Mouse (Mus musculus): Measurements from ENCODE around the gene Fam114a1.

- TF ChIP-seq CTCF (IDR thresholded peaks at IDR 0.05; ENCODE audit: low read depth) (no peak), EP300 (IDR thresholded peaks at IDR 0.05; ENCODE audit: low read depth) (no peak)
Measured at GRCm38 (mm10) chr5:64968961-64969860, 660 bp upstream of the Fam114a1 start.

All from liver, embryonic 14.5 days (tissue).